Mouse (Mus musculus): Measurements from ENCODE around the gene Ift88.
A peak's percentile ranks its signal among the peaks of the same experiment; 100 is the strongest.

Gene Ift88

GRCm38 (mm10) chr14:57423432-57424211 lies at the start of gene Ift88:
TSS of gene Ift88 (plus strand) at chr14:57424062.
- peak; percentile 94 to 98 for DNase-seq (ENCODE audit: inconsistent age in 2 of 2, low spot score in 1 of 2)

- no peak for DNase-seq (ENCODE audit: inconsistent age in 2 of 2, low spot score in 1 of 2)
These were observed 48.7 kb upstream of the Ift88 start for GRCm38 (mm10) chr14:57375205-57375604.

- DNase-seq (ENCODE audit: inconsistent age in 2 of 2, low spot score in 1 of 2) = no peak
These were observed 47.8 kb upstream of the Ift88 start for GRCm38 (mm10) chr14:57376016-57376415.

- no peak for DNase-seq (ENCODE audit: inconsistent age in 2 of 2, low spot score in 1 of 2)
These were observed 46.9 kb upstream of the Ift88 start for GRCm38 (mm10) chr14:57376956-57377355.

- DNase-seq (ENCODE audit: inconsistent age in 2 of 2, low spot score in 1 of 2) = no peak
These were observed 46.3 kb upstream of the Ift88 start for GRCm38 (mm10) chr14:57377531-57377930.

- no peak for DNase-seq (ENCODE audit: inconsistent age in 2 of 2, low spot score in 1 of 2)
These were observed 38.2 kb upstream of the Ift88 start for GRCm38 (mm10) chr14:57385667-57386066.

- peak in 1 of 2 experiments; percentile 36 for DNase-seq (ENCODE audit: inconsistent age in 2 of 2, low spot score in 1 of 2)
These were observed 36.9 kb upstream of the Ift88 start for GRCm38 (mm10) chr14:57386758-57387561.

- DNase-seq (ENCODE audit: inconsistent age in 2 of 2, low spot score in 1 of 2) = no peak
These were observed 32.2 kb upstream of the Ift88 start for GRCm38 (mm10) chr14:57391621-57392020.

- no peak for DNase-seq (ENCODE audit: inconsistent age in 2 of 2, low spot score in 1 of 2)
These were observed 31.6 kb upstream of the Ift88 start for GRCm38 (mm10) chr14:57392278-57392677.

- no peak for DNase-seq (ENCODE audit: inconsistent age in 2 of 2, low spot score in 1 of 2)
These were observed 28.4 kb upstream of the Ift88 start for GRCm38 (mm10) chr14:57395470-57395869.

- DNase-seq (ENCODE audit: inconsistent age in 2 of 2, low spot score in 1 of 2) = no peak
These were observed 26.6 kb upstream of the Ift88 start for GRCm38 (mm10) chr14:57397221-57397620.

- peak; percentile 97 to 99 for DNase-seq (ENCODE audit: inconsistent age in 2 of 2, low spot score in 1 of 2)
These were observed 25.7 kb upstream of the Ift88 start, which contains the start of gene Cryl1 for GRCm38 (mm10) chr14:57398065-57398757. TSS of gene Cryl1 (minus strand) at chr14:57398529.

GRCm38 (mm10) chr14:57398813-57399427 lies 24.9 kb upstream of the Ift88 start:
- DNase-seq (ENCODE audit: inconsistent age in 2 of 2, low spot score in 1 of 2) = no peak

GRCm38 (mm10) chr14:57402815-57403214 lies 21.0 kb upstream of the Ift88 start:
- no peak for DNase-seq (ENCODE audit: inconsistent age in 2 of 2, low spot score in 1 of 2)

GRCm38 (mm10) chr14:57407039-57407987 lies 16.5 kb upstream of the Ift88 start:
- peak; percentile 27 to 68 for DNase-seq (ENCODE audit: inconsistent age in 2 of 2, low spot score in 1 of 2)

GRCm38 (mm10) chr14:57408100-57408499 lies 15.8 kb upstream of the Ift88 start:
- no peak for DNase-seq (ENCODE audit: inconsistent age in 2 of 2, low spot score in 1 of 2)

GRCm38 (mm10) chr14:57409106-57409505 lies 14.8 kb upstream of the Ift88 start:
- no peak for DNase-seq (ENCODE audit: inconsistent age in 2 of 2, low spot score in 1 of 2)

GRCm38 (mm10) chr14:57412166-57412565 lies 11.7 kb upstream of the Ift88 start:
- no peak for DNase-seq (ENCODE audit: inconsistent age in 2 of 2, low spot score in 1 of 2)

GRCm38 (mm10) chr14:57417187-57417586 lies 6.7 kb upstream of the Ift88 start:
- no peak for DNase-seq (ENCODE audit: inconsistent age in 2 of 2, low spot score in 1 of 2)

GRCm38 (mm10) chr14:57424212-57424561 lies 325 bp downstream of the Ift88 start:
- no peak for DNase-seq (ENCODE audit: inconsistent age in 2 of 2, low spot score in 1 of 2)

Data from adrenal gland, adult (tissue).